Mouse (Mus musculus) intestine, embryonic 16.5 days (tissue): ENCODE results near the gene Fam161b. TPM values are rescaled to one million over a fixed set of nuclear protein-coding genes. Genes with fewer than 3 reads are reported as not detected.

Experiments used
- ATAC-seq: fragments of 200-750 bp; cut with Nextera tagmentation; 2 replicates; pipeline ENCODE4 v1.8.0; 2017; ENCODE audit warnings: moderate TSS enrichment, moderate library complexity
- H3K27ac ChIP-seq: fragments of 300-500 bp; sonication (generic); 2 replicates; pipeline ENCODE4 v1.5.1; 2014; ENCODE audit warnings: mild to moderate bottlenecking, low read length
- H3K27me3 ChIP-seq: fragments of 300-500 bp; sonication (generic); replicated peaks from 2 replicates; pipeline ENCODE4 v1.6.1; 2014; ENCODE audit warnings: low read length, control low read depth, mixed read lengths; ENCODE audit not compliant: control insufficient read depth, insufficient read depth
- H3K36me3 ChIP-seq: fragments of 300-500 bp; sonication (generic); 2 replicates; pipeline ENCODE4 v1.6.1; 2014; ENCODE audit warnings: low read length, control low read depth; ENCODE audit not compliant: control insufficient read depth, insufficient read depth
- H3K4me1 ChIP-seq: fragments of 300-500 bp; sonication (generic); 2 replicates; pipeline ENCODE4 v1.6.1; 2014; ENCODE audit warnings: low read length, control low read depth, mixed read lengths; ENCODE audit not compliant: control insufficient read depth, insufficient read depth
- H3K4me2 ChIP-seq: fragments of 300-500 bp; sonication (generic); 2 replicates; pipeline ENCODE4 v1.6.1; 2014; ENCODE audit warnings: low read depth, low read length, control low read depth
- H3K4me3 ChIP-seq: fragments of 300-500 bp; sonication (generic); 2 replicates; pipeline ENCODE4 v1.5.1; 2014; ENCODE audit warnings: mild to moderate bottlenecking, low read length
- H3K9ac ChIP-seq: fragments of 300-500 bp; sonication (generic); 2 replicates; pipeline ENCODE4 v1.6.1; 2014; ENCODE audit warnings: low read depth, low read length
- H3K9me3 ChIP-seq: fragments of 300-500 bp; sonication (generic); 2 replicates; pipeline ENCODE4 v1.6.1; 2016; ENCODE audit warnings: low read length, control low read depth; ENCODE audit not compliant: control insufficient read depth
- WGBS: fragments of 180-500 bp; shearing (Covaris S2); extraction: QIAGEN DNeasy Blood & Tissue Kit; methylation state at CpG from one replicate; pipeline ENCODE4 v1.1.7; 2014; 5-methylcytosine and 5-hydroxymethylcytosine counted together
- polyA plus RNA-seq: library from polyadenylated mRNA; unstranded; fragments of >200 nt; fragmentation: Nextera tagmentation; extraction: Ambion mirVana; gene quantifications from 2 replicates; pipeline ENCODE4 v1.2.1, GENCODE M21; 2015

Fam161b gene
- polyA plus RNA-seq, 1 experiment from 2014 or later: 2.3 TPM

DNA sequence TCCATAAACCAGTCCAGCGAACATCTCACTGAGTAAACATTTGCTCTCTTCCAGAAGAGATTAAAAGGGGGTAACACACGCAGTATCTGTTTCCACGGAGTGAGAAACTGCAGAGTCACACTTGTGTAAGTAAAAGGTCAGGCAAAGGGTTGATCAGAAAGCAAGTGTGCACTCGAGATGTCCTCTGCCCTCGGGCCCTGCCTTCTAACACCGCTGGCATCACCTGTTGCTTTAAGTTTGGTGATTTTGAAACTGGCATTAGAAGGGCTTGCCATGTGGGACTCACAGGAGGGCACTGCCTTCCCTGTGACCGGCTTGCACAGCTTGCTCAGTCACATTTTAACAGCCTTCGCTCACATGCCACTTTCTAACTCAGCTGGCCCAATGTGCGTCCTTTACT lies 38.0 kb upstream of the Fam161b start:
- H3K9me3 ChIP-seq: no peaks in the 10 kb centered on the region
- peak overlapping the region; percentile 41 for H3K4me3 ChIP-seq
- H3K27me3 ChIP-seq: no peaks in the 10 kb centered on the region
- peak overlapping the region; percentile 87 for H3K27ac ChIP-seq
- peak; percentile 39 for ATAC-seq
- no peaks in the 10 kb centered on the region for H3K36me3 ChIP-seq
- peak overlapping the region; percentile 49 for H3K4me2 ChIP-seq
- peak overlapping the region; percentile 57 for H3K9ac ChIP-seq
- peaks cover 8% of the 10 kb centered on the region for H3K4me1 ChIP-seq
- WGBS: 43% methylated on average over 9 of the region's 9 CpGs

DNA sequence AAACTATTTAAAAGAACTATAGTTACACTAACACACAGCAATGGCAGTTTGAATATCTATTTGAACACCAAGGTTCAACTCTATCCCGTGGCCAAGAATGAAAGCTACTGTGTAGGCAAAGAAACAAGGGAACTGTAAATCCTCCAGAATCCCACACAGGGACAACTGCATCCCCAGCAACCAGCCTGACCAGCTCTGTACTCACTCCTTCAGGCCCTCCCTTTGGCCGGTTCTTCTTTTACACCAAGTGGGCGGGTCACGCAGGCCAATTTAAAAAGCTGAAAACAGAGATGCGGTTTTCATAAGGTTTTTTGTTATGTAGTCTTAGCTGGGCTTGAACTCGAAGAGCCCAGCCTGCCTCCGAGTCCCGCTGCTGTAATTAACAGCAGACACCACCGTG lies 37.5 kb upstream of the Fam161b start:
- Histone ChIP-seq H3K4me2 (peak overlapping the region; percentile 43), H3K9me3 (no peaks in the 10 kb centered on the region), H3K4me3 (peak overlapping the region; percentile 41), H3K36me3 (no peaks in the 10 kb centered on the region), H3K9ac (0 out of 2 replicates have a peak overlapping the region, but pooled peaks have one; percentile 1), H3K27ac (peak overlapping the region; percentile 87), H3K4me1 (peaks cover 8% of the 10 kb centered on the region), H3K27me3 (no peaks in the 10 kb centered on the region)
- no peak for ATAC-seq
- 65% methylated on average over 9 of the region's 9 CpGs for WGBS

DNA sequence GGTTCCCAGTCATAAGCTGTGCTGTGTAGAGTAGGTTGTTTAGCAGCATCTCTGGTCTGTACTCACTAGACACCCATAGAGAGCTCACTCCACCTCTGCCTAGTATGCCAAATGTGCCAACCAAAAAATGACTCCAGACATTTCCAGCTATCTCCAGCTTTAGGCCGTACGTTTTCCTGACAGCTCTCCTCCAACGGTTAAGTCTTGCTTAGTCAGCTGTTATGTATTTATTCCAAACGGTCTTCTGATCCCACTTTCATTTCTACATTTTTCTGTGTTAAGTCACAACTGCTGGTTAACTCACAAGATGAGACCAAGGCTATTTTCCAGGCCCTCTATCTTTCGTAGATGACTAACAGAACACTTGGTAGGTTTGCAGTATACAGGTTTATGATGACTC lies 37.0 kb upstream of the Fam161b start:
- no peak for ATAC-seq
- Histone ChIP-seq H3K4me1 (peaks cover 8% of the 10 kb centered on the region), H3K9ac (no peak overlapping the region), H3K4me2 (no peak overlapping the region), H3K4me3 (no peak overlapping the region), H3K36me3 (no peaks in the 10 kb centered on the region), H3K9me3 (no peaks in the 10 kb centered on the region), H3K27me3 (no peaks in the 10 kb centered on the region), H3K27ac (no peak overlapping the region)
- 69% methylated on average over 5 of the region's 5 CpGs for WGBS

DNA sequence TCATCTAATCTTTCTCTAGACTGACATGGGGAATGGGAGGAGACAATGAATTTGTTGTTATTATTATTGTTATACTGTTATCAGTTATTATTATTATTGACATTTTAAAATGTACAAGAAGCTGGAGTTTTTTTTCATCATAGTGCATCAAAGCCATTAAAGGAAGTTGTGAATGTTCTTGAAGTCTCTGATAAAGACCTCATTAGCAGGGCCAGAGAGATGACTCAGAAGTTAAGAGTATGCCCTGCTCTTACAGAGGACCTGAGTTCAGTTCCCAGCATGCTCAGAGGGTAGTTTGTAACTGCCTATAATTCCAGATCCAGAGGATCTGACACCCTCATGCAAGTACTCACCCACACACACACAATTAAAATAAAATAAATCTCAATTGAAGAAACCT lies 36.1 kb upstream of the Fam161b start:
- Histone ChIP-seq H3K4me1 (peaks cover 8% of the 10 kb centered on the region), H3K36me3 (no peaks in the 10 kb centered on the region), H3K27me3 (no peaks in the 10 kb centered on the region), H3K9ac (no peak overlapping the region), H3K9me3 (no peaks in the 10 kb centered on the region), H3K4me2 (no peak overlapping the region), H3K4me3 (no peak overlapping the region), H3K27ac (no peak overlapping the region)
- no peak for ATAC-seq

DNA sequence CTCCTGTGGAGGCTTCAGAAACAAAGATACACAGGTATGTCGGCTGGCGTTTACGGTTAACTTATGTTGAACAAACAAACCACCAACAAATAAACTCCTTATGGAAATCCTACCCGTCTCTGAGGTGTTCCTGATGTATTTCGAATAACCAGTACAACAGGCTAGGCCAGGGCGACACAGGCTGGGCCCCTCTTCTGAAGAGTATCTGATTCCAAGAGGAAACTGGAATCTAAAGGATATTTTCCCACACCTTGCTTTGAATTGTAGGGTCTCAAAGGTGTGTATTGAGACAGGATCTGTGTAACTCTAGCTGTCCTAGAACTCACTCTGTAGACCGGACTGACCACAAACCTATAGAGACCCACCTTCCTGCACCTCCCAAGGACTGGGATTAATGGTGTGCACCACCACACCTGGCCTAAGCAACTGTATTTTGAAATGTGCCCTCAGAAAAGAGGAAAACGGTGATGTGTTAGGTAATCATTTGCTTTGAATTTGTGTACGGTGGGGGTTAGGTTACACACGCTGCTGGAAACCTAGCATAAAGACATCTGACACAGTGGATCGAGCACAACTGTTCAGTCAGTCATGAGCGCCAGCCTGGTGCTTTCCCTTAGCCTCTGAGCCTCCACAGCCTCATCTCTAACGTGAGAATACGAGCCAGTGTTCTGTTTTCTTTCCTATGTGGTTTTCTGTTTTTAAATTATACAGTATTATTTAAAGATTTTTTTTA lies 35.5 kb upstream of the Fam161b start:
- no peak overlapping the region for H3K9ac ChIP-seq
- whole genome bisulfite sequencing: 81% methylated on average over 14 of the region's 14 CpGs
- ATAC-seq: no peak
- no peak overlapping the region for H3K27ac ChIP-seq
- peaks cover 5% of the 10 kb centered on the region for H3K4me1 ChIP-seq
- H3K4me2 ChIP-seq: no peak overlapping the region
- no peaks in the 10 kb centered on the region for H3K9me3 ChIP-seq
- H3K4me3 ChIP-seq: no peak overlapping the region
- no peaks in the 10 kb centered on the region for H3K36me3 ChIP-seq
- no peaks in the 10 kb centered on the region for H3K27me3 ChIP-seq

DNA sequence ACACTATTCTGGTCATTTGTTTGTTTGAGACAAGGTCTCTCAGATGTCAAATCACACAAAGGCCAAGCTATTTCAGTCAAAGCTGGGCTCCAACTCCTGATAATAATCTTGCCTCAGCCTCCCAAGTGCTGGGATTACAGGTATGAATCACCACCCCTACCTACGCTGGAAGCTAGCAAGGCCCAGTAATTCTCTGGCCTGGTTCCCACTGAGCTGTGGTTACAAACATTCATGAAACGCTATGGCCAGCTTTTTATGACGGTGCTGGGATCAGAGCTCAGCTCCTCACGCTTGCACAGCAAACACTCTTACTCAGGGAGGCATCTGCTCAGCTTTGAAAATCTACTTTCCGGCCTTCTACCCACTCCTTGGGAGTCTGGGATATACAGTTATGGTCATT lies 32.2 kb upstream of the Fam161b start:
- Histone ChIP-seq H3K9ac (no peak overlapping the region), H3K4me1 (no peaks in the 10 kb centered on the region), H3K27me3 (no peaks in the 10 kb centered on the region), H3K4me2 (no peak overlapping the region), H3K4me3 (no peak overlapping the region), H3K9me3 (no peaks in the 10 kb centered on the region), H3K36me3 (no peaks in the 10 kb centered on the region), H3K27ac (no peak overlapping the region)
- no peak for ATAC-seq
- 83% methylated on average over 5 of the region's 5 CpGs for WGBS

DNA sequence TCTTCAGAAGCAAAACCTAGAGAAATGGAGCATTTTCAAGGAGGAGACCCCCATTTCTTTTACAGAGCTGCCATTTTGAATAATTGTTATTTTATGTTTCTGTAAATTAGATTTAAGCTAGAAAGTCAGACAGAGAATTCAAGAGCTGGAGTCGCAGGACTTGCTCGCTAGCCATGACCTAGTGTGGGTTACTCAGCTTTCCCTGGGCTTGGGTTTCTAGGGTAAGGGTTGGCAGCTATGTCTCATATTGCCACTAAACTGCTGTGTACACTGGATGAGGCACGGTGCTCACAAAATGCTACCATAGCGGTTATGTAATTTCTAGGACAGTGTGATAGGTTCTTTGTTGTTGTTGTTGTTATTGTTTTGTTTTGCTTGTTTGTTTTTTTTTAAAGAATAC lies 31.0 kb upstream of the Fam161b start:
- no peak for ATAC-seq
- no peak overlapping the region for H3K27ac ChIP-seq
- no peaks in the 10 kb centered on the region for H3K9me3 ChIP-seq
- no peak overlapping the region for H3K9ac ChIP-seq
- no peaks in the 10 kb centered on the region for H3K4me1 ChIP-seq
- H3K27me3 ChIP-seq: no peaks in the 10 kb centered on the region
- H3K36me3 ChIP-seq: no peaks in the 10 kb centered on the region
- WGBS: 98% methylated on average over 4 of the region's 4 CpGs
- no peak overlapping the region for H3K4me3 ChIP-seq
- no peak overlapping the region for H3K4me2 ChIP-seq

DNA sequence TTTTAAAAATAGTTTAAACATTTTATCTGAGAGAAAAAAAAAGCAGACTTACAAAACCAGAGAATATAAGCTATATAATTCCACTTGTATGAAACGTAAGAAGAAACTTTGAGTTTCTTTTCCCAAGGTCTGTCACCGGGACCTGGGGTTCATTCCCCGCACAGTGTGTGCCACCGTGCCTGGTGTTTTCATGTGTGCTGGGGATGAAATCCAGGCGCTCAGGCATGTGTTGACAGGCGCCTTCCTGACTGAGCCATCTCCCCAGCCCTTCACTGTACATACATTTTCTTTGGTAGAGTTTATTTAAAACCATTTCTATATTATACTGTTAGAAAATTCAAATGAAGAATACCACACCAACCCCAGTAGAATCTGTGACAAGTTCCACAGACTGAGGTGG lies 28.7 kb upstream of the Fam161b start:
- Histone ChIP-seq H3K27me3 (no peaks in the 10 kb centered on the region), H3K4me1 (no peaks in the 10 kb centered on the region), H3K4me3 (no peak overlapping the region), H3K9ac (no peak overlapping the region), H3K9me3 (no peaks in the 10 kb centered on the region), H3K4me2 (no peak overlapping the region), H3K36me3 (no peaks in the 10 kb centered on the region), H3K27ac (no peak overlapping the region)
- ATAC-seq: no peak
- WGBS: 78% methylated on average over 6 of the region's 6 CpGs

DNA sequence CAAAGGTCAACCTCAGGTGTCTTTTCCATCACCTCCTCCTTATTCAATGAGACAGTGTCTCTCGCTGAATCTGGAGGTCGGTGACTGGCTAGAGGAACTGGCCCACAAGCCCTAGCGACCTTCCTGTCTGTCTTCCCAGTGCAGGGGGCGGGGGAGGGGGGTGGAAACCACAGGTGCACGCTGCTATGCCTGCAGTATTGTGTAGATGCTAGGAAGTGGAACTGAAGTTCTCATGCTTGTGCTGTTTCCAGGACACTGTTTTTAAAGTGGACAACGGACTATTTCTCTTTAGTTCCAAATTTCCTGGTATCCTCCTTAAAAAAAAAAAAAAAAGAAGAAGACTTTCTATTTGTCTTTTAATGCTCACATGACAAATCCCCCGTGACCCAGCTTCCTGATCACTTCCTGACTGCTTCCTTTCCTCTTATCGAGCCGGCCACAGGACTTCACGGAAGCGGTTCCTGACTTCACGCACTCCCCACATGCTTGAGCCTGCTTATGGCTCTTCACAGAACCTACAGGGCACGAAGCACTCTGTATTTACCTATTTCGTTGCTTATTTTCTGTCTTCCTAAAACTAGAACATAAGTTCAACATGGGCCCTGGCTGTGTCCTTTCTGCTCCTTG lies 27.3 kb upstream of the Fam161b start:
- Histone ChIP-seq H3K9me3 (no peaks in the 10 kb centered on the region), H3K36me3 (no peaks in the 10 kb centered on the region), H3K4me1 (peaks cover 2% of the 10 kb centered on the region; the same call in 1 of the 2 replicates), H3K4me3 (no peak overlapping the region), H3K27me3 (no peaks in the 10 kb centered on the region), H3K27ac (no peak overlapping the region), H3K4me2 (no peak overlapping the region), H3K9ac (no peak overlapping the region)
- 79% methylated on average over 14 of the region's 14 CpGs for WGBS
- no peak for ATAC-seq
